Mouse (Mus musculus) embryo, embryonic 10.5 days (tissue): Measurements from ENCODE around the gene Bcl2.

Source experiments
- DNase-seq: peaks from one replicate; pipeline ENCODE4 v3.0.0-alpha.2; 2015; ENCODE audit warnings: low spot score

Bcl2 gene

GRCm38 (mm10) chr1:106620174-106620931, 93.7 kb downstream of the Bcl2 start:
- DNase-seq: no peak

DNA sequence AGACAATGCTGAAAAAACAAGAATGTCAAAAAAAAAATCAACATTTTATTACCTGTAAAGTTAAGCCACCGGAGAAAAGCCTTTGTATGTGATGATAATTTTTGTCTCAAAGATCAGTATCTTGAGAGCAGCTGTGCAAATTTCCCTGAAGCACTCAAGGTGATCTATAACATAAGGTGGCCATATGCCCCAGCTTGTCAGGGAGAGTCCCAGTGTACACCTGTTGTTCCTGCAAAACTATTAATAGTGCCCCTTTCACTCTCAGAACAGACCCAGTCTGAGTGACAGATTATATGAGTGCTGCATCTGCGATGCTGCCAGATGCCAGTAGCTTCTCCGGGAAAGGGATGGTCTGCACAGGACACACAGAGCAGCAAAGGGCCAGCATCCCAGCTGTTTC, 95.3 kb downstream of the Bcl2 start:
- DNase-seq: no peak

DNA sequence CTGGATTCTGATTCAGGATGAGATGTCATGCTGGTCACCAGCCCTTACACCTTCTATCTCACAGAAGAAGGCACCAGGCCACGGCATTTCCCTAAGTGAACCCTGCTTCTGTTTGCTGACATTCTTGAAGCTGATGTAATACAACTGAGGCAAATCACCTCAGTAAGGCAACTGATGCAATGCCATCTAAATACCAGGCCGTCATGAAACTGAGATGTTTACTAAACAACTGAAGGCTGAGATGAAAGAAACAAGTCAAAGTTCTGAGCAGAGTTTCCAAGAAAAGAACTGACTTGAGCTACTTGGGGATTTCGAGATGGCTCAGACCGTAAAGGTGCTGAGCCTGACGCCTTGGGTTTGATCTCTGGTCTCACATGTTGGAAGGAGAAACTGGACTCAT, 97.1 kb downstream of the Bcl2 start:
- DNase-seq: no peak

- no peak for DNase-seq
These were observed 100.7 kb downstream of the Bcl2 start for GRCm38 (mm10) chr1:106613371-106613770.

DNA sequence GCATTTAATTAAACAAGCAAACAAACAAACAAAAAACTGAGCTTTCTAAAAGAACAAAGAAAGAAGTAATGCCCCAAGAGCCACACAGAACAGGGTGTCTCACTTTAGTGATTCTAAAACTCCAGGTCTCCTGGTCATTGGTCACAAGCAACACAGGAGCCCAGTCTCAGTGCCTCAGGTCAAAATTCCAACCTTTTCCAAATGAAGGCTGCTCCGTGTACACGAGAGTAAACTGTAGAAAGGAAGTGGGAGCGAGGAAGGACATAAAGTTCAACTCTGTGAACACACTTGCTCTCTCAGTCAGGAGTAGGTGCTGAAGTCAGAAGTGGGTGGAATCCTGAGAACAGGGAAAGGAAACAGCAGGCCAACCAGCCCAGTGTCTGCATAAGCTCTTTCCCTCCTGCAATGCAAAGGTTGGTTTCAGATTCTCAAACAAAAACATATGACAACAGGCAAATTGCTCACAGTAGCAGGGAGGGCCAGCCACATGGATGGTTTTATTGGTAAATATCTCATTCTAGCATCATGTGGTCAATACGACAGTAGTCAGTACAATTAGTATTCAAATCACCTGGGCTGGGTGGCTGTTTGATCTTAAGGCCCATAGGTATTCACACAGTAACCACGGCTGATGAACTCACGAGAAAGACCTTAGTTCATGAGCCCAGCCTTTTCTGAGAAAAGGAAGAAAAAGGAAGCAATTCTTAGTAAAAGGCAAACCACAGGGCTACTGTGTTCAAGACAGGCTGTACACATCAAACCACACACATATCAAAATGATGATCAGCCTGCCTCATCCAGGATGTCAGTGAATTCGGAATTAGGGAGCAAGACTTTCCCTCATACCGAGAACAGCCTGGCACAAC, 101.7 kb downstream of the Bcl2 start:
- DNase-seq: no peak

GRCm38 (mm10) chr1:106611246-106611645, 102.8 kb downstream of the Bcl2 start:
- no peak for DNase-seq

DNA sequence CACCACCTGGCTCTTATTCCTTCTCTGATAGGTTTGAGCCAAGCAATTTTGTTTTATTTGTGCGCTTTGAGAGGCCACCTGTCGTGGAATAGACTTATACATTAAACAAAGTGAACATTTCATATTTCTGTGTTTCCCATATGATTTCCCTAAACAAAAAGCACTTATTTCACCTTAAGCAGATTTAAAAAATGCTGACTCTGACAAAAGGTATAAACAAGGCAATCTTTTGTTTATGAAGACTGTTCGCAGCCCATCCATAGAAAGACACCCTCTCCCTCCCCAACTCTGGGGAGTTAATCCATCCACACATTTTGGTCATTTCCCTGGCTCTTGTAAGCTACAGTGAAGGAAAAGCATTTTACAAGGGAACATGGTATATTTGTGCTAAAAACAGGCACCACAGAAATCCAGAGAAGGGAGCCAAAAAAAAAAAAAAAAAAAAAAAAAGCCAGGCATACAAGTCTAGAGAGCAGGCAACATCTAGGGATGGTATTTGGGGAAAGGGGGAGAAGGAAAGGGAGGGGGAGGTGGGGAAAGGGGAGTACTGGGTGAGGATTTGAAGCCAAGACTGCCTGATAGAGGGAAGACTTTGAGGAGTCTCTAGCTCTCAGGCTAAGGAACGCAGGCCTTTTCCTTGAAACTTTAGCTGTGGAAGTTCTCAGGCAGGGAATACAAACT, 105.8 kb downstream of the Bcl2 start:
- no peak for DNase-seq

GRCm38 (mm10) chr1:106606951-106607350, 107.1 kb downstream of the Bcl2 start:
- no peak for DNase-seq

DNA sequence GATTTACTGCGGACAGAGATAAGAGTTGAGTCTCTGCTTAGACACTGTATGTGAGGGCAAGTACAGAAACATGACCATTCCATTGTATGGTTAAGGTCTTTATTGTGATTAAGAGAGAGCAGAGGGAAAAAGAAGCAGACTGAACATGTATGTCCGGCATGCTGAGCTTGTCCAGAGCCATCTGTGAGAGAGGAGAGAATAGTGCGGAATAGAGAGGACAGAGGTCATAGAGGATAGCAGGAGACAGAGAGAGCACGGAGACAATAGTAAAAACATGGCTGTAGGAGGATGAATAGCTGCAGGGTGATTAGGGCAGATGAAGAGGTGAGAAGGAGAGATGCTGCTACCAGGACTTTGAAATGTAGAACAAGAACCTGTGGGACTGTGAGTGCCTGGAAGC, 110.7 kb downstream of the Bcl2 start:
- DNase-seq: no peak

DNA sequence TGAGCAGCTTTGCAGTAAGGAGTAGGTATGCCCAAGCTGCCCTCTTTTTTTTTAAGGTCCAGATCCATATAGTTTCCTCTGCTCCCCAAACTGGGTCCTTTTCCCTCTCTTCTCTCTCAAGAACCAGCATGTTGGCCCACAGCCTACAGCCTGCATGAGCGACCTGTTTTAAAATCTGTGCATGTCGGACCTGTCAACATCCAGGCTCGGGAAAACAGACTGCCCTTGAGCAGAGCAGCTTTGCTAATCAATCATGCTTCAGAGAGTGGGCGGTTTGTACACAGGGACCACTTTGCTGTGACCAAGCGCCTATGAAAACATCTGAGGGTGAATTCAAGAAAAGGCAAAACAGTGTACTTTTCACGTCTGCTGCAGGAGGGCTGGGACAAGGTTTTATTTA, 111.1 kb downstream of the Bcl2 start:
- DNase-seq: peak; percentile 38

DNA sequence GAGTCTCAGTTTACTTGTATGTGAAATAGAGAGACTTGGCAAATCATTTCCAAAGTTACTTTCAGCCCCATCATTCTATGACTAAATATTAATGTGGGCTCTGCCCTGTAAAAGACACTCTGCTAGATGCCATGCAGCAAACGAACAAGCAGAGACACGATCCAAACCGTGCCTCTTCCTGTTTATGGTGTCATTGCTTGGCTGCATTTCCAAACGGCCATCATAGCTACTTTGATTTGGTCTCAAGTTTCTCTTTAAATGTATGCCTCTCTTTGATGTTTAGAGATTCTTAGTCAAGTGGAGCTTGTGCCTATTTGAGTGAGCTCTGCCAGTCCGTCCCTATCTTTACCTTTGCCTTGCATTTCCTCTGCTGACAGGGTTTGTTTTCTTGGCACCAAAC, 111.5 kb downstream of the Bcl2 start:
- no peak for DNase-seq

GRCm38 (mm10) chr1:106601247-106601646, 112.8 kb downstream of the Bcl2 start:
- no peak for DNase-seq

GRCm38 (mm10) chr1:106600841-106601240, 113.2 kb downstream of the Bcl2 start:
- no peak for DNase-seq

DNA sequence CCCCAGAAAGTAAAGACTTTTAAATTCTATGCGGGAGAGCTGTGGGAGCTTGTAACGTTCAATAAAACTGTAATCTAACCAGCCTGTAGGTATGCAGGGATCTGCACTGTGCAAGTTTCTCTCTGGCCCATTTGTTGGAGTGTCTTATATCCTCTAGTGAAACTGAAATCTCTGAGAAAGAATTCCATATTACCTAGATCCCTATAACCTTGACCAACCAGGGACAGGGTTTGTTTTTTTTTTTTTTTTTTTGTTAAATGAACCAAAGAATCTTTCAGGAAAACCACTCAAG, 115.8 kb downstream of the Bcl2 start:
- DNase-seq: no peak

DNA sequence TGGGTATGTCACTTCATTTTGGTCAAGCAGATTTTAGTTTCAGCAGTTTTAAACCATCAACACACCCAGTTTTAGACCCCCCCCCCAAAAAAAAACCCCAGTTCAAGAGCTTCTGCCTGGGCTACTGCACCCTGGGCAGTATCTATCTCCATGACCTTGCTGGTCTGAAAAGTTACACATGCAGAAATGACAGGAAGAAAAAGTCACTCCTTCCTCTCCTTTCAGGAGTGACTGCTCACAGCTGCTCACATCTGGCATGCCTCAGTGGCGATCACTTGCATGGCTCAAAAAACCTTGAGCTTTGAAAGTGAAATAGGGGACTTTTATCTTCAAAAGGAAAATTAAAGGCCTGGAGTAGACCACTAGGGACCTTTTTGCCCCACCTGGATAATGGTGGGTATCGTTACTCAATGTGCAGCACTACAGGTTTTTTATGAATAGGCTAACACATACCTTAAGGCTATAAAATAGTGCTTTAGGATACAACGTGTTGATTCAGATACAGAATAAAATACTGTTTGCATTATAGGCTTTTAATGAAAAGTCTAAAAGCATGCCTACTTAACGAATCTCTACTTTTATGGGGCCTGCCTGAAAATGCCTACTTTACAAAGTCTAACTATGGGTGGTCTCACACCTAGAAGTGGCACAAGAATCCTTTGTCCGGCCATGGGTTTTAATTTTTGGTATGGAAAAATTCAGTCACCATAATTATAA, 116.3 kb downstream of the Bcl2 start:
- no peak for DNase-seq

DNA sequence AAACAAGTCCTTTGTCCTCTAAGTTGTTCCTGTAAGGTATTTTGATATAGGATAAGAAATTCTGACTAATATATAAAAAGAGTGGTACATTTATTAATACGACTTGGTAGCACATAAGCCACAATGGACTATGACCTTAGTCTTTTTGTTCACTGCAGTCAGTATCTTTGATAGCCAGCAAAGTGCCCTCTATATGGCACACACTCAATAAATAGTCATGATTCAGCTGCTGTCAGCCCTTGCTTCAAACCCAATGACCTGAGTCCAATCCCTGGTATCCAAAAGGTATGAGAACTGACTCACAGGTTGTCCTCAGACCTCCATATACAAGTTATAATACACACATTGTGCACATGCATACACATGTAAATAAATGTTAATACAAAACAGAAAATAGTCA, 117.7 kb downstream of the Bcl2 start:
- no peak for DNase-seq

GRCm38 (mm10) chr1:106595286-106595885, 118.7 kb downstream of the Bcl2 start:
- no peak for DNase-seq

DNA sequence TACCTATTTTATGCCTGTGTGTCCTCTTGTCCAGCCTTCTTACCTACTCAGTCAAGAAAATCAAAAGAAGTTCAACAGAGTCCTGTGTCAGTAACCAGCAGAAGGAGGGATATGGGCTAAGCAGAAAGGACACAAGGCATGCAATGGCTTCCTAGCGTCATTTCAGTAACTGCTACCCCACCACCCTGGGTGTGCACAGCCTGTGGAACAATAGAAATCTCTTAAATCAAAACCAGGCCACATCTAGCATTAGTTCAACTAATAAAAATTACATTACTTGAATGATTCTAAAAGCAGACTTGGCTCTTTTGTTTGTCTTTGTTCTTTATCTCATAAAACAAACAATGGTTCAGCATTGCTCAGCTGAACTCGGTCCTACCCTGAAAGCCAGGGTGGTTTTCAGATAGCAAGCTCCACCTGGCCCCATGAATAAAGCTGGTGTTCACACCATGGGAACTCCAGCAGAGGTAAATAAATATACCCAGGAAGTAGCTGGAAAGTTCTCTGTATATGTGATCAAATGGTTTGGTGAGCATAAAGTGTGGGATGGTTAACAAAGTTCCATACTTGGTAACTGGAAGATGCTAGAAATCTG, 122.8 kb downstream of the Bcl2 start:
- no peak for DNase-seq

DNA sequence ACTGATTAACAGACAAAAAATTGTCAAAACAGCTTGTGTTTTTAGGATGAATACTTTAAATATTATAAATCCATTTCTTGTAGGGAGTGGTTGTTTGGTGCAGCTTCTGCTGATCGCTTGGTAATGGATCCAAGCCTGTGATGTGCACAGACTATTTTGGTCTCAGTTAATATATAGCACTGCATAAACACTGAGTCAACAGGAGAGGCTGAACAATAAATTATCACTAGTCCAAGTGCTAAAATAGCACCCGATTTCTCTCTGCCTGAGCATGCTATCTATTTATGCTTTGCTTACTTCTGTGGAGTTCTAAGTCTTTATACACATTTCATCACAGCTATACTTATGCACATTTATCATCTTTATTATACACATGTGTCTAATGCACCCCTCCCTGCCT, 124.9 kb downstream of the Bcl2 start:
- no peak for DNase-seq

GRCm38 (mm10) chr1:106587866-106588470, 126.1 kb downstream of the Bcl2 start:
- no peak for DNase-seq

DNA sequence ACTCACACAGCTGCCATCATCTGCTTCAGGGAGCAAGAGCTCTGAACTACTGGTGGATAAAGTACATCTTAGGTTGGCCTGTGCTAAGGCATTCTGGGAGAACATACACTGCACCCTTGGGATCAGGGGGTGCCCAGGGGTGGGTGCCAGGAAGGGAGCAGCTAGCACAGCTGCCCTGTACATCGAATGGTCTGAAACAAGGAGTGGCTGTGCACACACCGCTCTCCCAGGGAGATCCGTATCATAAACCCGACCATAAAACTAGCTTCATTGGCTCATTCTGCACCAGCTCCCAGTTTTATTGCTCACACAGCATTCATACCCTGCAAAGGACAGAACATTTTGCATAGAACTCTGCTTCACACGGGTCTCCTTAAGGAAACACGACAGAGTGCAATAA, 127.3 kb downstream of the Bcl2 start:
- no peak for DNase-seq
